Mouse (Mus musculus) forebrain, embryonic 12.5 days (tissue): Measurements from ENCODE around the gene Hdac9. TPM values are rescaled to one million over a fixed set of nuclear protein-coding genes. Genes with fewer than 3 reads are reported as not detected.

Experiments used
- ATAC-seq: fragments of 200-750 bp; cut with Nextera tagmentation; 2 replicates; pipeline ENCODE4 v1.8.0; 2017; ENCODE audit warnings: moderate TSS enrichment; ENCODE audit not compliant: low FRiP score
- H3K27ac ChIP-seq: fragments of 300-500 bp; sonication (generic); 2 replicates; pipeline ENCODE4 v1.5.1; 2016; ENCODE audit warnings: mild to moderate bottlenecking
- H3K27me3 ChIP-seq: fragments of 300-500 bp; sonication (generic); 2 replicates; pipeline ENCODE4 v1.6.1; 2016; ENCODE audit warnings: mild to moderate bottlenecking
- H3K36me3 ChIP-seq: fragments of 300-500 bp; sonication (generic); replicated peaks from 2 replicates; pipeline ENCODE4 v1.6.1; 2016; ENCODE audit warnings: mild to moderate bottlenecking
- H3K4me1 ChIP-seq: fragments of 300-500 bp; sonication (generic); 2 replicates; pipeline ENCODE4 v1.6.1; 2016
- H3K4me2 ChIP-seq: fragments of 300-500 bp; sonication (generic); 2 replicates; pipeline ENCODE4 v1.6.1; 2016; ENCODE audit warnings: mild to moderate bottlenecking, moderate library complexity
- H3K4me3 ChIP-seq: fragments of 300-500 bp; sonication (generic); replicated peaks from 2 replicates; pipeline ENCODE4 v1.5.1; 2016; ENCODE audit warnings: mild to moderate bottlenecking
- H3K9ac ChIP-seq: fragments of 300-500 bp; sonication (generic); 2 replicates; pipeline ENCODE4 v1.6.1; 2016; ENCODE audit warnings: mild to moderate bottlenecking
- H3K9me3 ChIP-seq: fragments of 300-500 bp; sonication (generic); 2 replicates; pipeline ENCODE4 v1.6.1; 2016
- WGBS: fragments of 180-500 bp; shearing (Covaris S2); methylation state at CpG from one replicate; pipeline ENCODE4 v1.1.7; 2016; 5-methylcytosine and 5-hydroxymethylcytosine counted together
- polyA plus RNA-seq: library from polyadenylated mRNA; unstranded; fragments of >200 nt; fragmentation: Nextera tagmentation; extraction: Ambion mirVana; gene quantifications from 2 replicates; pipeline ENCODE4 v1.2.1, GENCODE M21; 2016

Hdac9 gene
- polyA plus RNA-seq, 1 experiment from 2014 or later: 11.5 TPM

DNA sequence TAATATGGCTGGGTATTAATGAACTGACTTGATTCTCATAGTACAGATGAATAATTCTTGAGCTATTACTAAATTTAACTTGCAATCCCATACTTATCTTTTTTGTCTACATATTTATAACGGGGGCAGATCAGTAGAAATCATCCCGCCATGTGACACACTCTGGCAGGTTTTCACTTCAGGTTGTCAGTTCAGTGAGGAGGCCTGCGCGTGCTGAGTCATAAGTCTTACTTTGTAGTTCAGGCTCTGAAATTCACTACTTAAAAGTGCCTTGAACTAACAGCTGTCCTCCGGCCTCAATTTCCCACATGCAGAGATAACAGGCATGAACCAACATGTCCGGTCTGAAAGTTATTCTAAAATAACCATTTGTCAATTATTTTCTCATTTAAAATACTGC lies 239.8 kb downstream of the Hdac9 start:
- no peak for ATAC-seq
- H3K4me1 ChIP-seq: no peaks in the 10 kb centered on the region
- no peaks in the 10 kb centered on the region for H3K36me3 ChIP-seq
- no peak overlapping the region for H3K9ac ChIP-seq
- no peak overlapping the region for H3K4me3 ChIP-seq
- no peak overlapping the region for H3K4me2 ChIP-seq
- 89% methylated on average over 6 of the region's 6 CpGs for WGBS
- no peaks in the 10 kb centered on the region for H3K9me3 ChIP-seq
- H3K27ac ChIP-seq: no peak overlapping the region
- H3K27me3 ChIP-seq: no peaks in the 10 kb centered on the region

DNA sequence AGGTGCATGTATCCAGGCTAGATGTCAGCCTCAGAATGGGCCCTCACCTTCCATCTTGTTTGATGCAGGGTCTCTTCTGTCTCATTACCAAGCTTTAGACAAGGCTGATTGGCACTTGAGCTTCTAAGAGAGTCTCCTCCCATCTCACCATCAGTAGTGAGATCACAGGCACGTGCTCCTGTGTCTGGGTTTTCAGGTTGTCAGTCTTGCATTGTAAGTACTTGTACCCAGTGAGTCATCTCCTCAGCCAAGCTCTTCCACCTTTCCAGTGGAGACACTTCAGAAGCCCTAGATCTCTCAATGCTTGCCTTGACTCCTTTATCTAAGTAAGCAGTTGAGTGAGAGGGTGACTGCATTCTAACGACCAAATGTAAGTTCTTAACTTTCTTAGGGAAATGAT lies 242.7 kb downstream of the Hdac9 start:
- H3K4me3 ChIP-seq: no peak overlapping the region

DNA sequence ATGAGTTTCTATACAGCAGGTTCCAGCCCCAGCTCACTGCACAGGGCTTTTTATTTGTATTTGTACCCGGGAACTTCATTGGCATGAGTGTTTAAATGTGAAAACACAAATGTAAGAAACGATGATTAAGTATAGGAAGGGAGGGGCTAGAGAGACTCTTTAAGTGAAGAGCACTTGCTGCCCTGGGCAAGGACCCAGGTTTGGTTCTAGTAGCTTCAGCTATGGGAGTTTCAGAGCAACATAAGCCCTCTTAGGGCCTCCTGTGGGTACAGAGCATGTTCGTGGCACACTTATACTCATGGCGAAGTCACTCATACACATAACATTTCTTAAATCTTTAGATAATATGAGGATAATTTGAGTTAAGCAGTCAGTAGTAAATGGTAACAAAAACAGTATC lies 243.4 kb downstream of the Hdac9 start:
- Histone ChIP-seq H3K27ac (no peak overlapping the region), H3K9me3 (no peaks in the 10 kb centered on the region), H3K4me1 (no peaks in the 10 kb centered on the region), H3K4me3 (no peak overlapping the region), H3K27me3 (no peaks in the 10 kb centered on the region), H3K4me2 (no peak overlapping the region), H3K9ac (no peak overlapping the region), H3K36me3 (no peaks in the 10 kb centered on the region)
- 90% methylated on average over 4 of the region's 4 CpGs for WGBS
- no peak for ATAC-seq

More for the DNA sequence above, 242.7 kb downstream of the Hdac9 start:
- no peaks in the 10 kb centered on the region for H3K27me3 ChIP-seq
- ATAC-seq: no peak
- no peaks in the 10 kb centered on the region for H3K4me1 ChIP-seq
- H3K9ac ChIP-seq: no peak overlapping the region
- no peak overlapping the region for H3K4me2 ChIP-seq
- H3K9me3 ChIP-seq: no peaks in the 10 kb centered on the region
- H3K36me3 ChIP-seq: no peaks in the 10 kb centered on the region
- 53% methylated on average over 2 of the region's 2 CpGs for WGBS
- H3K27ac ChIP-seq: no peak overlapping the region

DNA sequence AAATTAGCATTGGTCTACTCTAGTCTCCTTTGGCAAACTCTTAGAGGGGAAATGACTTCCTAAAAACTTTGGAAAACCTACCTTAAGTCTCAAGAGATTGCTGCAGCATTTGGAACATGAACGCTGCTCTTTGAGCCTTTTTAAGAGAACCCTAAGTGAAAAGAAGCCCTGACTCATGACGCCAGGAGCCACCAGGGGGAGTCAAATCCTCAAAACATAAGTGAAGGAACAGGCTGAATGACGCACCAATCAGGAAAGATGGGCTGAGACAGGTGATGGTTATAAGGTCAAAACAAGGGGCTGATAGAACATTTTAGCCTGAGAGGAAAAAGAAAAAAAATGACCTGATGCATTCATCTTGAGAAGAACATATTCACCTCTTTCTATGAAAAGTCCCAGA lies 252.1 kb downstream of the Hdac9 start:
- no peaks in the 10 kb centered on the region for H3K9me3 ChIP-seq
- no peaks in the 10 kb centered on the region for H3K36me3 ChIP-seq
- H3K27me3 ChIP-seq: no peaks in the 10 kb centered on the region
- H3K4me1 ChIP-seq: no peaks in the 10 kb centered on the region
- H3K4me3 ChIP-seq: no peak overlapping the region
- WGBS: 6% methylated on average over 3 of the region's 3 CpGs
- 0 out of 2 replicates have a peak, but pooled peaks have one; percentile 33 for ATAC-seq
- H3K4me2 ChIP-seq: no peak overlapping the region
- H3K27ac ChIP-seq: no peak overlapping the region
- H3K9ac ChIP-seq: no peak overlapping the region

DNA sequence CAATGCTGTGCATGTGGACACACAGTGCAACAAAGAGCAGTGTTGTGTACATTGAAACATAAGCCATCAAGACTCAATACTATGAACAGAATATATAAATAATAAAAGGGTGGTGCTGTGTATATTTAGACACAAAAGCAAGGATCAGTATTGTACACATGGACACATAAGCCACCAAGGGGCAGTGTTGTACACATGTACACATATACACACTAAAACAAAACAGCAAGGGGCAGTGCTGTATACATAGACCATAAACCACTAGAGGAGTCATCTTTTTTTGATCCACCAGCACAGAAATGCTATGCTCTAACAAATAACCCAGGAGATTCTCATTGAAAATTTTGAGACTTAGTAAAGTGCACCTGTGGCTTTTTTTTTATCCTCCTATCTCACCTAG lies 255.5 kb downstream of the Hdac9 start:
- H3K4me2 ChIP-seq: no peak overlapping the region
- no peak overlapping the region for H3K27ac ChIP-seq
- no peaks in the 10 kb centered on the region for H3K9me3 ChIP-seq
- 0 out of 2 replicates have a peak, but pooled peaks have one; percentile 51 for ATAC-seq
- H3K4me3 ChIP-seq: no peak overlapping the region
- H3K4me1 ChIP-seq: 0 out of 2 replicates have a peak, but pooled peaks cover 3% of the 10 kb centered on the region
- H3K27me3 ChIP-seq: no peaks in the 10 kb centered on the region
- no peaks in the 10 kb centered on the region for H3K36me3 ChIP-seq
- H3K9ac ChIP-seq: no peak overlapping the region

DNA sequence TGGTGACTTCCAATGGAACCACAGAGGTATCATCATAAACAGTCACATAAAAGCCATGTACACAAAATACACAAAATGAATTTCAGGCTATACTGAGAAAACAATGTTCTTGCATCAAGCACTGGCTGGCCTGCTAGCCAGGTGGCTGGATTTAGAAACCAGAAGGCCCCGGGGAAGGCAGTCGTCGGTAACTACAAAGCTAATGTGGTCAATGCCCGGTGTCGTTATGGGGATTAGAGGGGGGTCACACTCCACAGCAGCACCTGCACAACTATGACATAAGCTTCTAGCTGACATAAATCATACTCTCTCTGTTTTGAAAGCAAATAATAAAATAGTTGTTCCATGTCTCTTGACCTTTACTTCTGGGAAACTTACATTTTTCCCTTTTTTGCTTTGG lies 256.9 kb downstream of the Hdac9 start:
- Histone ChIP-seq H3K4me1 (0 out of 2 replicates have a peak, but pooled peaks cover 3% of the 10 kb centered on the region), H3K9me3 (no peaks in the 10 kb centered on the region), H3K4me3 (no peak overlapping the region), H3K4me2 (no peak overlapping the region), H3K27ac (no peak overlapping the region), H3K27me3 (no peaks in the 10 kb centered on the region), H3K36me3 (no peaks in the 10 kb centered on the region), H3K9ac (no peak overlapping the region)
- ATAC-seq: no peak
- WGBS: 29% methylated on average over 5 of the region's 5 CpGs

DNA sequence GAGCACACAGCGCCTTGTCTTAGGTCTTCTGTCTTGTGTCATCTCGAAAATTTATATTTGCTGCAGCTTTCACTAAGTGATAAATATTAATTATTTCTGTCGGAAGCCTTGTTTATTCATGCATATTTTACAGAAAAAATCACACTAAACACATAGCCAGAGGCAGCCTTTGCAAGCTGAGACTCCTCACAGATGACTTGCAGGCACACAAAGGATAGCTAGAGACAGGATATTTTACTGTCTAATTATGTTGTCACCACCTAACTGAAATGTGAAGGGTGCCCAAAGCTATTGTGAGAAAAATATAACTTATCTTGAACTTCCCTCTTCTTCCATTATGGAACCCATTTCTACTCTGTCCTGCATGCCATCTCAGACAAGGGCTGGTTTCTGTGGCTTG lies 258.3 kb downstream of the Hdac9 start:
- Histone ChIP-seq H3K27ac (no peak overlapping the region), H3K4me2 (no peak overlapping the region), H3K4me3 (no peak overlapping the region), H3K27me3 (no peaks in the 10 kb centered on the region), H3K9me3 (no peaks in the 10 kb centered on the region), H3K4me1 (0 out of 2 replicates have a peak, but pooled peaks cover 3% of the 10 kb centered on the region), H3K36me3 (no peaks in the 10 kb centered on the region), H3K9ac (no peak overlapping the region)
- 65% methylated on average over 3 of the region's 3 CpGs for WGBS
- ATAC-seq: no peak

DNA sequence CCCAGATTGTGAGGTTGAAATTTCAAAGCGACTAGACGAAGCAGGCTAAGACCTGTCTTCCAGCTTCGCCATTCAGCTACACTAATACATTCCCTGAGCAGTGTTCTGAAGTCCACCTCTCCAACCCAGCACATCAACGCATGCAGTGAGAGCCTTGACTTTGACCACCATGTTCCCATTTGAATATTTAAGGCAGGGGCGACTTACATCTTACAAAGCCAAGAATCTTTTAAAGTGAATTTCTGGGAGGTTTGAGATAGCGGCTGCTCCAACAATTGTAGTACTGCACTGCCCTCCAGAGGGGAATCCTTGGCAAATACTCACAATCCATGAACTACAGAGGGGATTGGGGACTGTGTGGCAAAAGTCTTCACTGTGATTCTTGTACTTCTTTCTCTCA lies 258.8 kb downstream of the Hdac9 start:
- H3K4me2 ChIP-seq: peak overlapping the region; percentile 24
- no peak overlapping the region for H3K4me3 ChIP-seq
- H3K36me3 ChIP-seq: no peaks in the 10 kb centered on the region
- H3K9ac ChIP-seq: no peak overlapping the region
- no peaks in the 10 kb centered on the region for H3K27me3 ChIP-seq
- 32% methylated on average over 6 of the region's 6 CpGs for WGBS
- peak; percentile 84 for ATAC-seq
- no peaks in the 10 kb centered on the region for H3K9me3 ChIP-seq
- H3K4me1 ChIP-seq: 0 out of 2 replicates have a peak, but pooled peaks cover 3% of the 10 kb centered on the region
- no peak overlapping the region for H3K27ac ChIP-seq

DNA sequence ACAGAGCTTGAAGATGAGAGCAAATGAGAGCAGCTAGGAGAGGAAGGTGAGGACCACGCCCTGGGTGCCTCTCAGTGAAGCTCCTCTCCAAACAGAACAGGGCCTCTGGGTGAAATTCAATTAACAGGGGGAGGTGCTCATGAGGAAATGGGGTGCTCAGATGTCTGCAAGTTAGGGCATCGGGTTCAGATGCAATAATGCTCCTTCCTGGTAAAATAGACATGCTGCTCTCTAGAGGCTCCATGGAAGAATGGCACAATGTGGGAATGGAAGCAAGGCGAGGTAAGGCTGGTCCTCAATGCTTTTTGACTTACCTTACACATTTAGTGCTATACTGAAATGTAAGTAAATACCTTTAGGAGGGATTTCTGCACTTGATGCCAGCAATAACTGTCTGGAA lies 263.3 kb downstream of the Hdac9 start:
- no peak for ATAC-seq
- Histone ChIP-seq H3K27ac (no peak overlapping the region), H3K9me3 (no peaks in the 10 kb centered on the region), H3K4me3 (no peak overlapping the region), H3K4me1 (0 out of 2 replicates have a peak, but pooled peaks cover 3% of the 10 kb centered on the region), H3K4me2 (no peak overlapping the region), H3K27me3 (no peaks in the 10 kb centered on the region), H3K36me3 (no peaks in the 10 kb centered on the region), H3K9ac (no peak overlapping the region)
- 33% methylated on average over 3 of the region's 3 CpGs for WGBS

DNA sequence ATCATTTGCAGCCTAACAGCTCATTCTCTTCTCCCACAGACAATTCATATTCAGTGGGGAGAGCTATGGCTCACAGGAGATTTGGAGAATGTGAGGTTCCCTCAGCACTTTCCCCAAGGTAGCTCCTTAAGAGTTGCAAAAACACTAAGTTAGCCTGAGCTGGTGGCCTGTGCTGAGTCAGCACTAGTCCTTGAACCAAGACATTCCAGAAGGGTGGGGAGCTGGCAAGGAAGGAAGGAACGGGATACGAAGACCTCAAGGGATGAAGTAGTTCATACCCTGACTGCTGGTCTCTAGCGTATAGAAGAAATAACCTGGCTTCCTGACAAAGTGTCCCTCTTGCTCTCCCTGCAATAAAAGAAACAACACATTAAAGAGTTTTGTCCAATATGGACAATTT lies 268.1 kb downstream of the Hdac9 start:
- Histone ChIP-seq H3K27me3 (no peaks in the 10 kb centered on the region), H3K9ac (no peak overlapping the region), H3K36me3 (no peaks in the 10 kb centered on the region), H3K4me3 (no peak overlapping the region), H3K4me1 (no peaks in the 10 kb centered on the region), H3K4me2 (no peak overlapping the region), H3K27ac (no peak overlapping the region), H3K9me3 (no peaks in the 10 kb centered on the region)
- ATAC-seq: no peak
- 92% methylated on average over 3 of the region's 3 CpGs for WGBS

DNA sequence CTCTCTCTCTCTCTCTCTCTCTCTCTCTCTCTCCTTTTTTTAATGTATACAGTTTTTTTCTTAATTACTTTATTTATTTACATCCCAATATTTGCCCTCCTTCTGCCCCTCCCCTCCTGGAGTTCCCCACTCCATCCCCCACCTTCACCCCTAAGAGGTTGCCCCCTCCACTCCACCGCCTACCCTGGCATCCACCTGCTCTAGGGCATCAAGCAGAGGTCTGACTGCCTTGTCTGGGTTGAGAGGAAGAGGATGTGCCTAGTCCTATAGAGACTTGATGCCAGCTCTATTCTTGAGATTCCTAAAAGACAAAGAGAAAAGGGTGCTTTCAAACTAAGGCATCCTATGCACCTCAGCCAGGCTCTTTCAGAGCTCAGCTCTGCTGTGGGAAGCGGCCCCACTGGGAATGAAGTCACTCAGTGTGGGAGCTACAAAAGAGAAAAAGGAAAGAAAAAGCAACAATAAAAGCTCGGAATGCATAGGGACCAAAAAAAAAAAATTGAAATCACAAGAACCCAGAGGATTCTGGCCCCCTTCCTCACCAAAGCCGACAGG lies 275.1 kb downstream of the Hdac9 start:
- 48% methylated on average over 4 of the region's 4 CpGs for WGBS
- H3K4me3 ChIP-seq: no peak overlapping the region
- ATAC-seq: 0 out of 2 replicates have a peak, but pooled peaks have one; percentile 39
- H3K27me3 ChIP-seq: no peaks in the 10 kb centered on the region
- H3K9ac ChIP-seq: no peak overlapping the region
- no peak overlapping the region for H3K27ac ChIP-seq
- H3K36me3 ChIP-seq: no peaks in the 10 kb centered on the region
- H3K4me1 ChIP-seq: no peaks in the 10 kb centered on the region
- H3K4me2 ChIP-seq: no peak overlapping the region
- no peaks in the 10 kb centered on the region for H3K9me3 ChIP-seq

DNA sequence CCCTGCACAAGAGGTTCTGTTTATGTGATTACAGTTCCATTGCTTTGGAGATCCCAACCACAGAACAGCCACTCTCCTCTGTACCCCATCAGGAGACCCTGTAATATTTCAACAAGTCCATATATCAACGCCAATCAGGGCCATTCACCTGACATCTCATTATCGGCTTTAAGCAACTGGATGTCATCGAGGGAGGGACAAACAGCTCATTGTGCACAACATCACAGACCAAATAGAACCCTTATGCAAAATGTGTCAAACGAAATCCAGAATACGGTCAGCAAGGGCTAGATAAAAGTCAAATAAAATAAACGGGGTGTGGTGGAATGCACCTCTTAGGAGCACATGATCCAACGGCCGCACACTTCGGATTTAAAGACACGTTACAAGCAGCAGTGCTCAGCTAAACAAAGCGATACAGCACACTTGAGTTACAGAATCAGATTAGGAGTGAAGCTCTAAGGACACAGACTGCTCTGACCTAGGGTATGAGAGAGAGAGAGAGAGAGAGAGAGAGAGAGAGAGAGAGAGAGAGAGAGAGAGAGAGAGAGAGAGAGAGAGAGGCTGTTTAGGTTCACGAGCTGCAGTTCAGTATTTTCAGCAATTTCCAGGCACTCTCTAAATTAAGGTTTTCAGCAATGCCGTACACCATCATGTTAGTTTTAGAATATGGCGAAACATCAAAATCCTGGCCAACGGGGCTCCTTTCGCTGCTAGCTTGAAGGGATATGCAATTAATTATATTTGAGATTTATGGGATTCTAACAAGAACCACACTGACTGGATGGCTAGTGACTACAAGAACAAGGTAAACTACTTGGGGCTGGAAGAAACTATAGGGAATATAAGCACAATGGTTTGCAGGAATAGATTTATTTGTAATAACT lies 279.4 kb downstream of the Hdac9 start:
- ATAC-seq: no peak
- Histone ChIP-seq H3K36me3 (no peaks in the 10 kb centered on the region), H3K27ac (no peak overlapping the region), H3K4me2 (no peak overlapping the region), H3K9me3 (no peaks in the 10 kb centered on the region), H3K4me1 (no peaks in the 10 kb centered on the region), H3K9ac (no peak overlapping the region), H3K27me3 (no peaks in the 10 kb centered on the region), H3K4me3 (no peak overlapping the region)
- 87% methylated on average over 16 of the region's 16 CpGs for WGBS

DNA sequence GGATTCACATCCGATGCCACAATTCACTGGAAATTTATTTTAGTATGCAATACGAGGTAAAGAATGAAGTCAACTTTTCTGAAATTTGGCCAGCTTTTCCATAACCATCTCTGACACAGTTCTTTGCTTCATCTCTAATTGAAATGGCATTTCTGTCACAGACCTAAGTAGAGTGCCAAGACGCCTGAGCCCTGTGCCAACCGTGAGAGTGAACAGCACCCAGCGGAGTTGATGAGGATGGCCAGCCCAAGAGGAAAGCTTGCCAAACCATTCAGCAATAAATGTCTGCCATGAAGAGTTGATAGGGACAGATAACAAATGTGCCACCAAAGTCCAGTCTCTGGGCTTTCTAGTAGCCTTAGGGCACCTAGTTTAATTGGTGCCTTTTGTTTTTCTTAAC lies 297.8 kb downstream of the Hdac9 start:
- H3K4me3 ChIP-seq: no peak overlapping the region
- H3K27me3 ChIP-seq: no peaks in the 10 kb centered on the region
- no peak overlapping the region for H3K27ac ChIP-seq
- no peak overlapping the region for H3K4me2 ChIP-seq
- no peaks in the 10 kb centered on the region for H3K4me1 ChIP-seq
- H3K36me3 ChIP-seq: no peaks in the 10 kb centered on the region
- no peak overlapping the region for H3K9ac ChIP-seq
- H3K9me3 ChIP-seq: no peaks in the 10 kb centered on the region
- 87% methylated on average over 5 of the region's 5 CpGs for WGBS
- no peak for ATAC-seq
